Mouse (Mus musculus) cortical plate, adult 2 months (tissue): Measurements from ENCODE around the gene Chfr.

Experiments used
- CTCF ChIP-seq: fragments of 200-500 bp; IDR thresholded peaks from 2 replicates; pipeline ENCODE4 v1.5.1; 2011; ENCODE audit warnings: mild to moderate bottlenecking, control low read depth, low read length; ENCODE audit not compliant: insufficient read depth; ENCODE audit errors: extremely low read depth
- POLR2A ChIP-seq: fragments of 200-500 bp; IDR thresholded peaks from 2 replicates; pipeline ENCODE4 v1.6.1; 2011; ENCODE audit warnings: mild to moderate bottlenecking, low read length, control low read depth; ENCODE audit not compliant: insufficient read depth; ENCODE audit errors: extremely low read depth

DNA sequence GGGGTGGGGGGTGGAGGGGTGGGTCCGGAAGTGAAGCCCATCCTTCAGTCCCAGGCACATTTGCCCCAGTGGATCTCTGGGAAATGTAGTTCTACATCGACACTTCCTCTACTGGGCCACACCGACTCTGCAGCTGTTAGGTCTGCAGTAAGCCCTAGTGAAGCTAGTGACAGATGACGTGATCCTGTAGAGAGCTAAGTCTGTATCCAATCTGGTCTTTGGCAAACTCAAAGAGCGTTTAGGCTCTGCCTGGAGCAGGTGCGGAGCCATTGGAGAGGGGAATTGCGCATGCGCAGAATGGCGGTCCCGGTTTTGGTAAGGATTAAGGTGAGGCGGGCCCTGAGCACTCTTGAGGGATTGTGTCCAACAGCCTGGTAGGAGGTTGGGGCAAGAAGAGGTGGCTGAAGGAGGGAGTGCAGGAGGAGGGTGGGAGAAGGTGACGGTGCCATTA, 25.6 kb upstream of the Chfr start, which contains the start of gene Zfp605:
- TF ChIP-seq POLR2A (peak; percentile 68), CTCF (no peak)
